Mouse (Mus musculus): ENCODE data around the gene Nptx1. TPM values are rescaled to one million over a fixed set of nuclear protein-coding genes. Genes with fewer than 3 reads are reported as not detected.
A peak's percentile ranks its signal among the peaks of the same experiment; 100 is the strongest.

The Nptx1 gene
- polyA plus RNA-seq, 1 experiment = 0.85 TPM

DNA sequence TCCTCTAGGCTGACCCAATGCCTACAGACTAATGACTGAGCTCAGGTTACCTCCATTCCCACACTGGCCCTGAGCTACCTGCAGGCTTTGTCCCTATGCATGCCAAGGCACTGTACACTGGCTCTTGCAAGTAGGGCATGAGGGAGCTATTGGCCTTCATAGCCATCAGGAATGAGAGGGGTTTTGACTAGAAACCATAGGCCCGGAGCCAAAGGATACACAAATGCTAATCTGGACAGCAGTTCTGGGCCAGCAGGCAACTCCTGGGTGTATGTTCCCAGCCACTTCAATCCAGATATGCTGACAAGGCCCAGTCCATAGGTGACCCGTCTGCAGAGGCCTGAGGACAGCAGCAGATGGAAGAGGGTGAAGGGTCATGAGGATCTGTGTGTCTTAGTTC lies 47.5 kb downstream of the Nptx1 start:
- TF ChIP-seq CTCF (IDR thresholded peaks at IDR 0.05; ENCODE audit: borderline replicate concordance, control insufficient read depth, extremely low read depth, insufficient read depth, low read length, poor library complexity) = no peak
- TF ChIP-seq POLR2A (IDR thresholded peaks at IDR 0.05; ENCODE audit: control insufficient read depth, extremely low read depth, insufficient read depth, low read length, poor library complexity) = no peak
- 93% methylated on average over 2 of the region's 2 CpGs for WGBS
- H3K27me3 ChIP-seq (ENCODE audit: control insufficient read depth, insufficient read depth, low read length) = no peaks in the 10 kb centered on the region
- H3K36me3 ChIP-seq (ENCODE audit: control insufficient read depth, insufficient read depth, low read length) = peaks cover 10% of the 10 kb centered on the region
- no peaks in the 10 kb centered on the region for H3K4me1 ChIP-seq (replicated peaks; ENCODE audit: control insufficient read depth, insufficient read depth, low read length)
- no peak overlapping the region for H3K4me3 ChIP-seq (ENCODE audit: control insufficient read depth, insufficient read depth, low read length)
- no peak overlapping the region for H3K27ac ChIP-seq (ENCODE audit: control insufficient read depth, insufficient read depth, low read length)
- DNase-seq = no peak

DNA sequence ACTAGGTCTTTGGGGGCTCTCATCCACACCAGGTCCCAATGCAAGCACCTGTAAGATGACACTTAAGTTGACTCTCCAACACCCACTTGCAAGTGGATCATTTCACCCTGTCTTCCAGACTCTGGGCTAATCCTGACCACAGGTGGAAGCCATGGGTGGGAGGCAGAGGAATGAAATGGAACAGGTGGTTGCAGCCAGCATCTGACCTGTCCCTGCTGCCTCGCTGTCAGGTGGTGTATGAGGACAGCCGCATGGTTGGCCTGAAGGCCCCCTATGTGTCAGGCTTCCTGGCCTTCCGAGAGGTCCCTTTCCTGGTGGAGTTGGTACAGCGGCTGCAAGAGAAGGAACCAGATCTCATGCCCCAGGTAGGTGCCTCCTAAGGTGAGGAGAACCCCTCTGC lies 48.3 kb downstream of the Nptx1 start:
- H3K4me1 ChIP-seq (replicated peaks; ENCODE audit: control insufficient read depth, insufficient read depth, low read length) = no peaks in the 10 kb centered on the region
- H3K27ac ChIP-seq (ENCODE audit: control insufficient read depth, insufficient read depth, low read length) = no peak overlapping the region
- WGBS = 98% methylated on average over 4 of the region's 4 CpGs
- H3K4me3 ChIP-seq (ENCODE audit: control insufficient read depth, insufficient read depth, low read length) = no peak overlapping the region
- TF ChIP-seq POLR2A (IDR thresholded peaks at IDR 0.05; ENCODE audit: control insufficient read depth, extremely low read depth, insufficient read depth, low read length, poor library complexity) (no peak), CTCF (IDR thresholded peaks at IDR 0.05; ENCODE audit: borderline replicate concordance, control insufficient read depth, extremely low read depth, insufficient read depth, low read length, poor library complexity) (no peak)
- DNase-seq = no peak
- no peaks in the 10 kb centered on the region for H3K27me3 ChIP-seq (ENCODE audit: control insufficient read depth, insufficient read depth, low read length)
- H3K36me3 ChIP-seq (ENCODE audit: control insufficient read depth, insufficient read depth, low read length) = peaks cover 5% of the 10 kb centered on the region

DNA sequence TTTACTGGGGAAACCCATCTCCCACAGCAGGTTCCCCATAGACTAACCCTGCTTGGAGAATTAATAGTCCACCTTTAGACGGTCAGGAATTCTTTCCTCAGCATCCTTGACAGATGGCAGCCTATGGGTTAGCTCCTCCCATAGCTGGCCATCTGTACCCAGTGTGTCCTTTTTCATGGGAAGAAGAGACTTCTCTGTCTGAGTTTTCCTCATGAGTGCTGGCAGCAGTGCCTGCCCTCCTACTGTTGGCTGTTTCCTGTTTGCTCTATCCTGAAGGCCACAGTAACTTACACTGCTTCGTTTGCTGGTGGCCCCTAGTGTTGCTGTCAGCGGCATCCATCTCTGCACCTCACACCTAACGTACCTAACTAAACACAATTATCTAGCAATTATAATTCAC lies 50.1 kb downstream of the Nptx1 start:
- WGBS = 89% methylated on average over 4 of the region's 4 CpGs
- DNase-seq = no peak
- H3K27me3 ChIP-seq (ENCODE audit: control insufficient read depth, insufficient read depth, low read length) = no peaks in the 10 kb centered on the region
- no peak overlapping the region for H3K4me3 ChIP-seq (ENCODE audit: control insufficient read depth, insufficient read depth, low read length)
- TF ChIP-seq CTCF (IDR thresholded peaks at IDR 0.05; ENCODE audit: borderline replicate concordance, control insufficient read depth, extremely low read depth, insufficient read depth, low read length, poor library complexity) (no peak), POLR2A (IDR thresholded peaks at IDR 0.05; ENCODE audit: control insufficient read depth, extremely low read depth, insufficient read depth, low read length, poor library complexity) (no peak)
- no peak overlapping the region for H3K27ac ChIP-seq (ENCODE audit: control insufficient read depth, insufficient read depth, low read length)
- H3K36me3 ChIP-seq (ENCODE audit: control insufficient read depth, insufficient read depth, low read length) = peaks cover 3% of the 10 kb centered on the region; the same call in 1 of the 2 replicates
- 0 out of 2 replicates have a peak, but pooled peaks cover 5% of the 10 kb centered on the region for H3K4me1 ChIP-seq (replicated peaks; ENCODE audit: control insufficient read depth, insufficient read depth, low read length)

DNA sequence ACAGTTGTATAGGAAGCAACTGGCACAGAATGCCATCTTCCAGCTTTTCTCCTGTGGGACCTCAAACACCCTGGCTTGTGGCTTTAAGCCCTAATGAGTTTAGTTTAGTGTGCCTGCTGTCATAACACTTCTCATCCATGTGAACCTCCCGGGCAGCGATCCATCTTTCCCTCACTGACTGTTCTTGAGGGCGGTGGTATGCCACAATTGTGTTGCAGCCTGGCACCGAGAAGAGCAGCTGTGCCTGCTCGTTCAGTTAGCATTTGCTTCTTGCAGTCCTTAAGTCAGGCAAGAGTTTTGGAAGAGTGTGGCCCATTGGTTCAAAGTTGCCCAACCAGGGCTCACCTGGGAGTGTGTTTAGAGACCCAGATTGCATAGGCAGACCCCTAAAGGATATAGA lies 51.4 kb downstream of the Nptx1 start:
- no peak overlapping the region for H3K27ac ChIP-seq (ENCODE audit: control insufficient read depth, insufficient read depth, low read length)
- H3K4me1 ChIP-seq (replicated peaks; ENCODE audit: control insufficient read depth, insufficient read depth, low read length) = peaks cover 7% of the 10 kb centered on the region
- no peak for DNase-seq
- H3K27me3 ChIP-seq (ENCODE audit: control insufficient read depth, insufficient read depth, low read length) = no peaks in the 10 kb centered on the region
- H3K4me3 ChIP-seq (ENCODE audit: control insufficient read depth, insufficient read depth, low read length) = no peak overlapping the region
- 96% methylated on average over 5 of the region's 5 CpGs for WGBS
- H3K36me3 ChIP-seq (ENCODE audit: control insufficient read depth, insufficient read depth, low read length) = no peaks in the 10 kb centered on the region
- TF ChIP-seq CTCF (IDR thresholded peaks at IDR 0.05; ENCODE audit: borderline replicate concordance, control insufficient read depth, extremely low read depth, insufficient read depth, low read length, poor library complexity) = no peak
- TF ChIP-seq POLR2A (IDR thresholded peaks at IDR 0.05; ENCODE audit: control insufficient read depth, extremely low read depth, insufficient read depth, low read length, poor library complexity) = no peak

DNA sequence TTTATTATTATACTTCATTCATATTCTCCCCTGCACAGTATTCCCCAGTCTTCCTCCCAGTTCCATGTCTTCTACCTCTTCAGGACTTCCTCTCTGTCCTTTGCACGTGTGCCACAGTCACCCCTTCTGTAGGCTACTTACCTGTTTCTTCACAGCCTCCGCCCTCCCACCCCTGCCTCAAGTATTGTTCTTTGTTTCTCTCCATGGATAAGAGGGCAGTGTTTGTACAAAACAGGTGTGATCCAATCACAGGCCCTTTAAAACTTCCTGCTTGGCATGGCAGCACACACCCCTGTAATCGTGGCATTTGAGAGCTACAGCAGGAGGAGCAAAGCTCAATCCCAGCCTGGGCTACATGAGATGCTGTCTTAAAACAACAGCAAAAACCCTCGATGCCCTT lies 54.0 kb downstream of the Nptx1 start:
- no peak for DNase-seq
- H3K27me3 ChIP-seq (ENCODE audit: control insufficient read depth, insufficient read depth, low read length) = no peaks in the 10 kb centered on the region
- peaks cover 7% of the 10 kb centered on the region for H3K4me1 ChIP-seq (replicated peaks; ENCODE audit: control insufficient read depth, insufficient read depth, low read length)
- 88% methylated on average over 4 of the region's 4 CpGs for WGBS
- H3K27ac ChIP-seq (ENCODE audit: control insufficient read depth, insufficient read depth, low read length) = no peak overlapping the region
- TF ChIP-seq POLR2A (IDR thresholded peaks at IDR 0.05; ENCODE audit: control insufficient read depth, extremely low read depth, insufficient read depth, low read length, poor library complexity) = no peak
- no peak for TF ChIP-seq CTCF (IDR thresholded peaks at IDR 0.05; ENCODE audit: borderline replicate concordance, control insufficient read depth, extremely low read depth, insufficient read depth, low read length, poor library complexity)
- H3K4me3 ChIP-seq (ENCODE audit: control insufficient read depth, insufficient read depth, low read length) = no peak overlapping the region
- no peaks in the 10 kb centered on the region for H3K36me3 ChIP-seq (ENCODE audit: control insufficient read depth, insufficient read depth, low read length)

DNA sequence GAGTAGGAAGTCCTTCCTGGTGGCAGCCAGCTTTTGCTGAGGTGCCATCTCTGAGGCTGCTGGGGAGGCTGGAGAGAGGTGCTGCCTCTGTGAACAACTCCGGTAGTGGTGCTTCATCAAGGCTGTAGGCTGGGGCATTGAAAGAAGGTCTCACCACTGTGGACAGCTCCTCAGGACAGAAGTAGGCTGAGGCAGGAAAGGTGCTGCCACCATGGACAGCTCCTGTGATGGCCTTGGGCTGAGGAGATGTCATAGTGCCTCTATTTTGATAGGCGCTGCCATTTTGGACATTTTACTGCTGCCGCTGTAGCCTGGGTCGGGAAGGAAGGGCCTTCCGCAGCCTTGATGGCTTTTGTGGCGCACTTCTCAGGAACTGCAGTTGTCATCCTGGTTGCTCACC lies 54.7 kb downstream of the Nptx1 start:
- Histone ChIP-seq H3K4me1 (replicated peaks; ENCODE audit: control insufficient read depth, insufficient read depth, low read length) (peaks cover 7% of the 10 kb centered on the region), H3K4me3 (ENCODE audit: control insufficient read depth, insufficient read depth, low read length) (no peak overlapping the region)

DNA sequence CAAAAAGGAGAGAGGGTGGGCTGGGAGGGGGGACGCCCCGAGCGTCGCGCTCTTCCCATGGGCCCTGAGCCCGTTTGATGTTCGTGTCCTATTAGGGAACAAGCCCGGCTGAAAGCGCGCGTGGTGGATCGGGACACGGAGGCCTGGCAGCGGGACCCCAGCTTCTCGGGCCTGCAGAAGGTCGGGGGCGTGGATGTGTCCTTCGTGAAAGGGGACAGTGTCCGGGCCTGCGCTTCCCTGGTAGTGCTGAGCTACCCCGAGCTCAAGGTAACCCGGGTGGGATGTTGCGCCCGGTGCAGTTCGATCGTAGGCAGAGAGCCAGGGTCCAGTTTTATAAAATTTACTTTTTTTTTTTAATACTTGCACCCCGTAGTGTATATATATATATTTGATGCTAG lies 55.9 kb downstream of the Nptx1 start:
- Histone ChIP-seq H3K27me3 (ENCODE audit: control insufficient read depth, insufficient read depth, low read length) (no peaks in the 10 kb centered on the region), H3K4me3 (ENCODE audit: control insufficient read depth, insufficient read depth, low read length) (peak overlapping the region; percentile 74), H3K4me1 (replicated peaks; ENCODE audit: control insufficient read depth, insufficient read depth, low read length) (peaks cover 7% of the 10 kb centered on the region), H3K27ac (ENCODE audit: control insufficient read depth, insufficient read depth, low read length) (no peak overlapping the region), H3K36me3 (ENCODE audit: control insufficient read depth, insufficient read depth, low read length) (no peaks in the 10 kb centered on the region)
- no peak for DNase-seq
- 4% methylated on average over 27 of the region's 27 CpGs for WGBS
- TF ChIP-seq POLR2A (IDR thresholded peaks at IDR 0.05; ENCODE audit: control insufficient read depth, extremely low read depth, insufficient read depth, low read length, poor library complexity) = no peak
- TF ChIP-seq CTCF (IDR thresholded peaks at IDR 0.05; ENCODE audit: borderline replicate concordance, control insufficient read depth, extremely low read depth, insufficient read depth, low read length, poor library complexity) = no peak

More for the DNA sequence above, 54.7 kb downstream of the Nptx1 start:
- TF ChIP-seq POLR2A (IDR thresholded peaks at IDR 0.05; ENCODE audit: control insufficient read depth, extremely low read depth, insufficient read depth, low read length, poor library complexity) (no peak), CTCF (IDR thresholded peaks at IDR 0.05; ENCODE audit: borderline replicate concordance, control insufficient read depth, extremely low read depth, insufficient read depth, low read length, poor library complexity) (no peak)
- Histone ChIP-seq H3K27me3 (ENCODE audit: control insufficient read depth, insufficient read depth, low read length) (no peaks in the 10 kb centered on the region), H3K36me3 (ENCODE audit: control insufficient read depth, insufficient read depth, low read length) (no peaks in the 10 kb centered on the region), H3K27ac (ENCODE audit: control insufficient read depth, insufficient read depth, low read length) (no peak overlapping the region)
- 94% methylated on average over 6 of the region's 6 CpGs for WGBS
- no peak for DNase-seq
